Mouse (Mus musculus): Measurements from ENCODE around the gene Csnk2a2. TPM values are rescaled to one million over a fixed set of nuclear protein-coding genes. Genes with fewer than 3 reads are reported as not detected.

Gene Csnk2a2
- 18.4 and 22.8 TPM in 2 replicates for polyA plus RNA-seq (2014; fragmentation: Nextera tagmentation; extraction: Ambion mirVana)

- no peaks in the 10 kb centered on the region for H3K9me3 ChIP-seq (ENCODE audit: low read depth, low read length)
- 70% methylated on average over 5 of the region's 5 CpGs for WGBS
- no peaks in the 10 kb centered on the region for H3K27me3 ChIP-seq (ENCODE audit: insufficient read depth, low read length)
- H3K4me1 ChIP-seq (ENCODE audit: insufficient read depth): 0 out of 2 replicates have a peak, but pooled peaks cover 2% of the 10 kb centered on the region
- peak within 1 kb of the TSS; percentile 55 for H3K4me2 ChIP-seq
- no peak within 1 kb of the TSS for H3K27ac ChIP-seq (ENCODE audit: low read depth)
- DNase-seq (no peak), ATAC-seq (ENCODE audit: insufficient read depth) (no peak)
- H3K9ac ChIP-seq: peak within 1 kb of the TSS; percentile 98
- TF ChIP-seq CTCF (IDR thresholded peaks at IDR 0.05; ENCODE audit: low read depth): no peak
- peak within 1 kb of the TSS; percentile 94 for H3K4me3 ChIP-seq (ENCODE audit: low read depth, low read length)
- peaks cover 16% of the 10 kb centered on the region for H3K36me3 ChIP-seq (ENCODE audit: insufficient read depth)
Measured at GRCm38 (mm10) chr8:95490006-95490405, at the start of gene Csnk2a2. TSS of gene Csnk2a2 (minus strand) at chr8:95490039.

- no peaks in the 10 kb centered on the region for H3K36me3 ChIP-seq (ENCODE audit: insufficient read depth)
- DNase-seq: no peak
- H3K4me3 ChIP-seq (ENCODE audit: low read depth, low read length): no peak overlapping the region
- no peaks in the 10 kb centered on the region for H3K4me1 ChIP-seq (ENCODE audit: insufficient read depth)
- no peak overlapping the region for H3K27ac ChIP-seq (ENCODE audit: low read depth)
- H3K27me3 ChIP-seq (ENCODE audit: insufficient read depth, low read length): no peaks in the 10 kb centered on the region
- no peak overlapping the region for H3K4me2 ChIP-seq
- no peak overlapping the region for H3K9ac ChIP-seq
- no peak for TF ChIP-seq CTCF (IDR thresholded peaks at IDR 0.05; ENCODE audit: low read depth)
- no peaks in the 10 kb centered on the region for H3K9me3 ChIP-seq (ENCODE audit: low read depth, low read length)
- 67% methylated on average over 5 of the region's 5 CpGs for WGBS
- no peak for ATAC-seq (ENCODE audit: insufficient read depth)
Measured at GRCm38 (mm10) chr8:95539487-95539886, 49.6 kb upstream of the Csnk2a2 start.

GRCm38 (mm10) chr8:95533584-95534387, 43.9 kb upstream of the Csnk2a2 start, which contains the start of gene Ccdc113:
TSS of gene Ccdc113 (plus strand) at chr8:95534085.
- Histone ChIP-seq H3K27me3 (ENCODE audit: insufficient read depth, low read length) (no peaks in the 10 kb centered on the region), H3K4me2 (peak within 1 kb of the TSS; percentile 75), H3K27ac (ENCODE audit: low read depth) (no peak within 1 kb of the TSS), H3K9me3 (ENCODE audit: low read depth, low read length) (no peaks in the 10 kb centered on the region), H3K4me1 (ENCODE audit: insufficient read depth) (no peaks in the 10 kb centered on the region), H3K36me3 (ENCODE audit: insufficient read depth) (no peaks in the 10 kb centered on the region), H3K9ac (peak within 1 kb of the TSS; percentile 27), H3K4me3 (ENCODE audit: low read depth, low read length) (peak within 1 kb of the TSS; percentile 34)
- TF ChIP-seq CTCF (IDR thresholded peaks at IDR 0.05; ENCODE audit: low read depth): no peak
- DNase-seq (peak; percentile 74), ATAC-seq (ENCODE audit: insufficient read depth) (peak; percentile 91)
- 6% methylated on average over 33 of the region's 33 CpGs for WGBS

- Histone ChIP-seq H3K9ac (no peak overlapping the region), H3K27ac (ENCODE audit: low read depth) (no peak overlapping the region), H3K9me3 (ENCODE audit: low read depth, low read length) (no peaks in the 10 kb centered on the region), H3K4me2 (no peak overlapping the region), H3K4me3 (ENCODE audit: low read depth, low read length) (no peak overlapping the region), H3K27me3 (ENCODE audit: insufficient read depth, low read length) (no peaks in the 10 kb centered on the region), H3K4me1 (ENCODE audit: insufficient read depth) (no peaks in the 10 kb centered on the region), H3K36me3 (ENCODE audit: insufficient read depth) (no peaks in the 10 kb centered on the region)
- WGBS: 60% methylated on average over 4 of the region's 4 CpGs
- DNase-seq: no peak
- no peak for ATAC-seq (ENCODE audit: insufficient read depth)
- TF ChIP-seq CTCF (IDR thresholded peaks at IDR 0.05; ENCODE audit: low read depth): no peak
Measured at GRCm38 (mm10) chr8:95532206-95532605, 42.4 kb upstream of the Csnk2a2 start.

GRCm38 (mm10) chr8:95528750-95529310, 39.0 kb upstream of the Csnk2a2 start:
- DNase-seq: no peak
- H3K4me2 ChIP-seq: no peak overlapping the region
- no peaks in the 10 kb centered on the region for H3K4me1 ChIP-seq (ENCODE audit: insufficient read depth)
- H3K9me3 ChIP-seq (ENCODE audit: low read depth, low read length): no peaks in the 10 kb centered on the region
- no peaks in the 10 kb centered on the region for H3K36me3 ChIP-seq (ENCODE audit: insufficient read depth)
- H3K27ac ChIP-seq (ENCODE audit: low read depth): no peak overlapping the region
- H3K9ac ChIP-seq: no peak overlapping the region
- ATAC-seq (ENCODE audit: insufficient read depth): no peak
- TF ChIP-seq CTCF (IDR thresholded peaks at IDR 0.05; ENCODE audit: low read depth): peak; percentile 31
- H3K4me3 ChIP-seq (ENCODE audit: low read depth, low read length): no peak overlapping the region
- no peaks in the 10 kb centered on the region for H3K27me3 ChIP-seq (ENCODE audit: insufficient read depth, low read length)
- WGBS: 69% methylated on average over 9 of the region's 9 CpGs

- no peaks in the 10 kb centered on the region for H3K27me3 ChIP-seq (ENCODE audit: insufficient read depth, low read length)
- ATAC-seq (ENCODE audit: insufficient read depth): no peak
- H3K9me3 ChIP-seq (ENCODE audit: low read depth, low read length): no peaks in the 10 kb centered on the region
- H3K4me1 ChIP-seq (ENCODE audit: insufficient read depth): no peaks in the 10 kb centered on the region
- no peak for TF ChIP-seq CTCF (IDR thresholded peaks at IDR 0.05; ENCODE audit: low read depth)
- H3K36me3 ChIP-seq (ENCODE audit: insufficient read depth): no peaks in the 10 kb centered on the region
- no peak for DNase-seq
- WGBS: 84% methylated on average over 10 of the region's 10 CpGs
- H3K27ac ChIP-seq (ENCODE audit: low read depth): no peak overlapping the region
- no peak overlapping the region for H3K4me3 ChIP-seq (ENCODE audit: low read depth, low read length)
- no peak overlapping the region for H3K9ac ChIP-seq
- no peak overlapping the region for H3K4me2 ChIP-seq
Measured at GRCm38 (mm10) chr8:95528194-95528593, 38.4 kb upstream of the Csnk2a2 start.

- WGBS: 87% methylated on average over 4 of the region's 4 CpGs
- TF ChIP-seq CTCF (IDR thresholded peaks at IDR 0.05; ENCODE audit: low read depth): no peak
Measured at GRCm38 (mm10) chr8:95523991-95524390, 34.2 kb upstream of the Csnk2a2 start.

More at GRCm38 (mm10) chr8:95523991-95524390, 34.2 kb upstream of the Csnk2a2 start:
- DNase-seq: no peak
- Histone ChIP-seq H3K9ac (no peak overlapping the region), H3K4me3 (ENCODE audit: low read depth, low read length) (no peak overlapping the region), H3K4me2 (no peak overlapping the region), H3K36me3 (ENCODE audit: insufficient read depth) (no peaks in the 10 kb centered on the region), H3K4me1 (ENCODE audit: insufficient read depth) (no peaks in the 10 kb centered on the region), H3K9me3 (ENCODE audit: low read depth, low read length) (no peaks in the 10 kb centered on the region), H3K27ac (ENCODE audit: low read depth) (no peak overlapping the region), H3K27me3 (ENCODE audit: insufficient read depth, low read length) (no peaks in the 10 kb centered on the region)
- ATAC-seq (ENCODE audit: insufficient read depth): no peak
